Mouse (Mus musculus): ENCODE data around the gene Ehf. TPM values are rescaled to one million over a fixed set of nuclear protein-coding genes. Genes with fewer than 3 reads are reported as not detected.

The Ehf gene
- polyA plus RNA-seq, 1 experiment from 2014 or later, result 0.08 TPM

DNA sequence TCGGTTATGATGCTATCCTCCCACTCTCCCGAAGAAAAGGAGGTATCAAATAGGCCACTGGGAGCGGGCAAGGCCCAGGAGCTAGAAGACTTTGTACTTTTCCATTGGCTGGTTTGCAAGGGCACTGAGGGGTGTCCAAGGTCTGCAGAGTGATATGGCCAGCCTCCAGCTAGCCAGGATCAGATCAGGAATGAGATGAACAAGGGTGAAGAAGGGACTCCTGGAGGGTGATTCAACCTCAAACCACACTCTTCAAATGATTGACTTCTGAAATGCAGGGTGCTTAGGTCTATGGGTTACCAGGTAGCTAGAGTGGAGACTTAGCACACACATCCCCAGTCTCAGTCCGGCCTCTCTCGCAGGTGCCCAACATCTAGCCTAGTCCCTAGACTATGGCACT lies 9.3 kb downstream of the Ehf start:
- peaks cover 17% of the 10 kb centered on the region for H3K4me1 ChIP-seq (replicated peaks)
- no peak overlapping the region for H3K4me3 ChIP-seq (replicated peaks)
- 60% methylated on average over 5 of the region's 5 CpGs for WGBS (ENCODE audit: insufficient replicate concordance)
- H3K36me3 ChIP-seq, result no peaks in the 10 kb centered on the region
- H3K9ac ChIP-seq, result no peak overlapping the region
- ATAC-seq (ENCODE audit: low read depth), result no peak
- no peak for DNase-seq
- no peak overlapping the region for H3K4me2 ChIP-seq
- no peaks in the 10 kb centered on the region for H3K27me3 ChIP-seq
- no peaks in the 10 kb centered on the region for H3K9me3 ChIP-seq (replicated peaks)
- no peak overlapping the region for H3K27ac ChIP-seq

DNA sequence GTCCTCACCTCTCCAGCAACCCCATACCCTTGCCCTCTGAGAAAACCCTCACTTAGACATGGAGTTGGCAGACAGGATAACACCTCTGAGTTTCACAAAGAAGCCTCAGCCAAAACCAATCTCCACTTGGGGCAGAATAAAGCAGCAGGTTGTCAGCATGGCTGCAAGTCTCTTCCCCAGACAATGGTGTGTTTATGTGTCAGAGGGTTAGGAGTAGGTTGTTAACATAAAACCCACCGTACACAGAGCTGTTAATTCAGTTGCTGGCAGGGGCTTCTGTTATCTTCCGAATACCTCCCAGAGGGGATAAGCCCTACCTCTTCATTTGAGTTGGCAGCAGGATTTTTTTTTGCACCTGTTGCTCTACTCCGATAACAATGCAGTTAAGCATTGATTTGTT lies 9.9 kb downstream of the Ehf start:
- Histone ChIP-seq H3K4me3 (replicated peaks) (no peak overlapping the region), H3K36me3 (no peaks in the 10 kb centered on the region), H3K27me3 (no peaks in the 10 kb centered on the region), H3K27ac (no peak overlapping the region), H3K4me2 (no peak overlapping the region), H3K4me1 (replicated peaks) (peaks cover 11% of the 10 kb centered on the region), H3K9me3 (replicated peaks) (no peaks in the 10 kb centered on the region), H3K9ac (no peak overlapping the region)
- no peak for DNase-seq
- ATAC-seq (ENCODE audit: low read depth), result no peak
- 40% methylated on average over 3 of the region's 3 CpGs for WGBS (ENCODE audit: insufficient replicate concordance)

DNA sequence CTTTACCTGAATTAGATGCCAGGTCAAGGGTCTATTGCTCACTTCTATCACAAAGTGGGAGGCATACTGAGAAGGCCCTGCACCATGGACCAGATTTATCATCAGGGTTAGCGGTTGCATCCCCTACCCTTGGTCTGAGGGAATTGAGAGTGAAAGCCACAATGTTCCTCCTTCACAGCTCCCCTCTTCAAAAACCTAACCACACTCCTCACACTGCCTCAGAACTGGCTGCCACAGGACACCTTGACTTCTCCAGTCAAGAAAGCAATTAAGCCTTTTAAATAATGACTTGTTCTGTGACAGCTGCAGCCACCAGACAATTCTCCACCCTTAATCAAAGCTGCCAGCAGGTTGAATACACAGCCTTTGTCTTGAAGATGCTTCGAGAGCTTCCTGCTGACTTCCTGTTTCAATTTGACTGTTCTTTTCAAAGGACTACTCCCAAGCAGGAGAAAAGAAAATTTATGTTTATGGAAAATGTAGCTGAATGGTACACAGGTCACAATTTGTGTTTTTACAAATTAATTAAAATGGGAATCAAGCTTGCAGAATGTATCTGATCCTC lies 12.3 kb downstream of the Ehf start:
- peaks cover 4% of the 10 kb centered on the region; the same call in 1 of the 2 replicates for H3K27me3 ChIP-seq
- H3K9me3 ChIP-seq (replicated peaks), result no peaks in the 10 kb centered on the region
- no peak overlapping the region for H3K4me2 ChIP-seq
- WGBS (ENCODE audit: insufficient replicate concordance), result 31% methylated on average over 2 of the region's 2 CpGs
- H3K27ac ChIP-seq, result no peak overlapping the region
- H3K36me3 ChIP-seq, result no peaks in the 10 kb centered on the region
- ATAC-seq (ENCODE audit: low read depth) (no peak), DNase-seq (no peak)
- H3K4me1 ChIP-seq (replicated peaks), result peaks cover 3% of the 10 kb centered on the region; the same call in 1 of the 2 replicates
- H3K9ac ChIP-seq, result no peak overlapping the region
- H3K4me3 ChIP-seq (replicated peaks), result no peak overlapping the region

DNA sequence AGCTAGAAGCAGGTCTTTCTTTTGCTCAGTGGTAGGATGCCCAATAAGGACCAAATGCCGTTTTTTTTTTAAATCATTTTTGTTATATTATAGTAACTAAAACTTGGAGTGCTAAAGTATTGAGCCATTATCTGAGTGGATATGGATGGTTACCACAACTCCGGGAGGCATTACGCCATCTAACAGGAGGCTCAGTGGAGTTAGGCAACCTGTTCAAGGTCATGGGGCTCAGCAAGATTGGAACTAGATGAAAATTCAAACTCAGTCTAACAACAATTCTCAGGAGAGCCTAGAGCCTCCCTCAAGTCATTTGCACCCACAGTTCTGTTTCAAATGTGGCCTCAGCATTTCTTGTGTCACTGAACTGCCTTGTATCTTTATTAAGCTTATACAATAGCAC lies 12.9 kb downstream of the Ehf start:
- H3K9ac ChIP-seq, result no peak overlapping the region
- DNase-seq, result no peak
- no peak overlapping the region for H3K4me3 ChIP-seq (replicated peaks)
- no peak for ATAC-seq (ENCODE audit: low read depth)
- WGBS (ENCODE audit: insufficient replicate concordance), result 84% methylated on average over 3 of the region's 3 CpGs
- H3K4me1 ChIP-seq (replicated peaks), result peaks cover 3% of the 10 kb centered on the region; the same call in 1 of the 2 replicates
- H3K27me3 ChIP-seq, result peaks cover 4% of the 10 kb centered on the region; the same call in 1 of the 2 replicates
- no peaks in the 10 kb centered on the region for H3K36me3 ChIP-seq
- H3K27ac ChIP-seq, result no peak overlapping the region
- no peak overlapping the region for H3K4me2 ChIP-seq
- H3K9me3 ChIP-seq (replicated peaks), result no peaks in the 10 kb centered on the region

DNA sequence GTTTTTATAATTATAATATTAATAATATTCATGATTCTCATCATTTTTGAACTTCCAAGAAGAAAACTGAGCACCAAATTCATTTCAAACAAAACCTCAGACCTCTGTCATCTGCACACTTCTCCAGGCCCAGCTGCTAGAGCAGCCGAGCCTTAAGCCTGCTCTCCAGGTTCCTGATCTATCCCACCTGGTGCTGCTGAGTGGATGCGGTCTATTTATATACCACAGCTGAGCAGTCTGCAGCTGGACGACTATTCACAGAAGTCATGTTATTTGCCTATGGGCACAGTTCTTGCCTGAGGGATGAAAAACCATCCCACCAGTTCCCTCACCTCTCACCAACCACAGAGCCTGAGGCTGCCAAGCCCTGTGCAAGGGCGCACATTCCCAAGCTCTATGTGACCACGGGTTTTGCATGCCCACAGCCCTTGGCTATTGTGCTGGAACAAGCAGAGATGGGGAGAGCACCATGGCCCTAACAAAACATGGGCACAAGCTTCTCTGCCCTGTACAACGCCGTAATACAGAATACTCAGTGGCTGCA lies 13.6 kb downstream of the Ehf start:
- H3K4me3 ChIP-seq (replicated peaks), result no peak overlapping the region
- H3K9ac ChIP-seq, result no peak overlapping the region
- H3K27me3 ChIP-seq, result peaks cover 4% of the 10 kb centered on the region; the same call in 1 of the 2 replicates
- 62% methylated on average over 7 of the region's 7 CpGs for WGBS (ENCODE audit: insufficient replicate concordance)
- no peak overlapping the region for H3K27ac ChIP-seq
- H3K4me1 ChIP-seq (replicated peaks), result peaks cover 3% of the 10 kb centered on the region; the same call in 1 of the 2 replicates
- DNase-seq (no peak), ATAC-seq (ENCODE audit: low read depth) (no peak)
- H3K36me3 ChIP-seq, result no peaks in the 10 kb centered on the region
- H3K9me3 ChIP-seq (replicated peaks), result no peaks in the 10 kb centered on the region
- H3K4me2 ChIP-seq, result no peak overlapping the region

DNA sequence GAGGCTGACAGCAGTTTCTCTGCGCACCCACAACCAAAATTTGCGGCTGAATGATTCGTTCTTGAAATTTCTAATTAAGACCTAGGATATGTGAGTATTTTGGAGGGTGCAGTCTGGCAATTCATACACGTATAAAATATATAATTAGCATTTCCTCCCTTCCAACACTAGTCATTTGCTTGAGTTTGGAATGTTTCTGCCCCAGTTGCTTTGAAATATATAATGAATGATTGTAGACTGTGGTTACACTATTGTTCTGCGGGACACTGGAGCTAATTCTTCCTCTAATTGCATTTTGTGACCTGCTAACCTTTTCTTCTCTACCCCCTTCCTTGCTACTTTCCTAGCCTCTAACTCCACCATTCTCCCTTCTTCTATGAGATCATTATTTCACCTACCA lies 15.4 kb downstream of the Ehf start:
- no peak overlapping the region for H3K4me3 ChIP-seq (replicated peaks)
- H3K36me3 ChIP-seq, result no peaks in the 10 kb centered on the region
- no peak overlapping the region for H3K9ac ChIP-seq
- H3K4me1 ChIP-seq (replicated peaks), result no peaks in the 10 kb centered on the region
- no peak overlapping the region for H3K27ac ChIP-seq
- peaks cover 4% of the 10 kb centered on the region; the same call in 1 of the 2 replicates for H3K27me3 ChIP-seq
- no peak overlapping the region for H3K4me2 ChIP-seq
- DNase-seq (no peak), ATAC-seq (ENCODE audit: low read depth) (no peak)
- WGBS (ENCODE audit: insufficient replicate concordance), result 64% methylated on average over 5 of the region's 5 CpGs
- H3K9me3 ChIP-seq (replicated peaks), result no peaks in the 10 kb centered on the region

DNA sequence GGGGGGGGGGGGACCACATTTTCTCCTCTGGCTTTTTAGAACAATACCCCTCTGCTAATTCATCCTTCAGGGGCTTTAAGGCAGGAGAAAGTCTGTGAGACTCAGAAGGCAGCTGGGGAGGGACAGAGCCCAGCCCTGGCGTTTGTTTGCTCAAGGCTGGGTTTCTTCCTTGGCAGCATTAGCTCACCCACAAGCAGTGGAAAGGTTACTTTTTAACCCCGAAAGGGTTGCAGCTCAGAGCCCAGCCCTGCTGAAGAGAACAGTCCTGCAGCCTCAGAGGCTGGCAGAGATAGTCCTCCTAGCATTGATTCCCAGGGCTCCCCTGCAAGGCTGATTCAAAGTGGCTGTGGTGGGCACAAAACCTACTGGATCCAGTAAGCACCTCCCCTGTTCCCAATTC lies 17.5 kb downstream of the Ehf start:
- ATAC-seq (ENCODE audit: low read depth), result no peak

DNA sequence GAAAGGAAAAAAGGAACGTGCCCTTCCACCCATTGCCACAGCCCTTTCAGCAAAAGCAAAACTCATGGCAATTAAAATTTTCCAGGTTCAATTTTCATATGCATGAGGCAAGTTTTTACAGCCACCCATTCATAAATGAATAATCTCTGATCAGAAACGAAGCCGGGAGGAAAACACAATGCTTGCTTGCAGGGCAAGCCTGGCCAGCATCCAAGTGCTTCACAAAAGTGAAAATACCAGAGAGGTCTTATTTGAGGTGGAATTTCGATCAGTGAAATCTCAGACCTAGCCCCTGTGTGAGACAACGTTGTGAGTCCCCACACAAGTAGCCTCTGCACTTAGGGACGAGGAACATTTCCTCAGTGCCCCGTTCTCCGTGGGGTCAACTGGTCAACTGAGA lies 19.3 kb downstream of the Ehf start:
- Histone ChIP-seq H3K4me3 (replicated peaks) (no peak overlapping the region), H3K36me3 (no peaks in the 10 kb centered on the region), H3K4me2 (no peak overlapping the region), H3K9ac (no peak overlapping the region), H3K9me3 (replicated peaks) (no peaks in the 10 kb centered on the region), H3K4me1 (replicated peaks) (no peaks in the 10 kb centered on the region), H3K27me3 (peaks cover 4% of the 10 kb centered on the region; the same call in 1 of the 2 replicates), H3K27ac (no peak overlapping the region)
- 70% methylated on average over 8 of the region's 8 CpGs for WGBS (ENCODE audit: insufficient replicate concordance)
- DNase-seq (no peak), ATAC-seq (ENCODE audit: low read depth) (no peak)

More for the DNA sequence above, 17.5 kb downstream of the Ehf start:
- no peak for DNase-seq
- H3K9ac ChIP-seq, result no peak overlapping the region
- no peak overlapping the region for H3K4me2 ChIP-seq
- peaks cover 4% of the 10 kb centered on the region; the same call in 1 of the 2 replicates for H3K27me3 ChIP-seq
- no peaks in the 10 kb centered on the region for H3K36me3 ChIP-seq
- 47% methylated on average over 2 of the region's 2 CpGs for WGBS (ENCODE audit: insufficient replicate concordance)
- H3K27ac ChIP-seq, result no peak overlapping the region
- H3K4me3 ChIP-seq (replicated peaks), result no peak overlapping the region
- H3K4me1 ChIP-seq (replicated peaks), result no peaks in the 10 kb centered on the region
- no peaks in the 10 kb centered on the region for H3K9me3 ChIP-seq (replicated peaks)

DNA sequence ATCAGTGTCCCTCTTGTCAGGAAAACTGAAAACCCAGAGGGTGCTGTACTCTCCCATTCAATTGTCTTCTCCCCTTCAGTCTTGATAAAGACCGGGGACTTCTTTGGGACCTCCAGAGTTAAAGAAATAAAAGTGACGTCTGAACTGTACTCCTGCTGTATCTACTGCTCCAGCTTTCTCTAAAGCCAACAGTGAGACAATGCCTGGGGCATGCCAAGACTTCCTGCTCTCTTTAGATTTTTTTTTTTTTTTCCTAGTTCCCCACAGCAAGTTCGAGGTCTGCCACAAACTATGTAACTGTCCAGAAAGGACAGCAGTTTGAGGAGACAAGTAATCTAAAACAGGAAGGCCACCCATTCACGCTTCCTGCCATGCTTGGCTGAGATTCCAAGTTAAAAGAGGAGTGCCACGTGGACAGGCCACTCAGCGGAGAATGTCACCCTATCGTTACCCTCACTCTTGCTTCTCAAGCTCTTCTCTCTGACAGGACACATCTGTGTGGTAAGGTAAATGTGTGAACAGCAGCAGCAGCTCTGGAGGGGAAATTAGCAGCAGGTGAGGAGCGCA lies 20.8 kb downstream of the Ehf start:
- H3K9ac ChIP-seq, result no peak overlapping the region
- DNase-seq (no peak), ATAC-seq (ENCODE audit: low read depth) (no peak)
- H3K9me3 ChIP-seq (replicated peaks), result no peaks in the 10 kb centered on the region
- H3K4me3 ChIP-seq (replicated peaks), result no peak overlapping the region
- peaks cover under 1% of the 10 kb centered on the region; the same call in 1 of the 2 replicates for H3K27me3 ChIP-seq
- 18% methylated on average over 8 of the region's 8 CpGs for WGBS (ENCODE audit: insufficient replicate concordance)
- no peaks in the 10 kb centered on the region for H3K4me1 ChIP-seq (replicated peaks)
- no peaks in the 10 kb centered on the region for H3K36me3 ChIP-seq
- no peak overlapping the region for H3K27ac ChIP-seq
- no peak overlapping the region for H3K4me2 ChIP-seq

DNA sequence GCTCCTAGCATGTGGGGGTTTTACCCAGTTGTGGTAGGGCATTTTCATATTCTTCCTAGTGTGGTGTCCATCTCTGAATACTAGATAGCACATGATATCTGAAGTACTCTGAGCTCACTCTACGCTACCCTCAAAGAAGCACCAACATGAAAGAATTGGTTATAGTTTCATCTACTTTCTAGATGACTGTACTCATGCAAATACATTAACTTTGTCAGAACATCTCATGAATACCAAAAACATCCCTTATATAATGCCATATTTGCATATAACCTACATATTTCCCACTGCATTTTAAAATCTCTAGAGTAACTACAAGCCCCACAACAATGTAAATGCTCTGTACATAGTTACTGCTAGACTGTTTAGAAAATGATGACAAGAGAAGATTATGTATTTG lies 23.2 kb downstream of the Ehf start:
- H3K9me3 ChIP-seq (replicated peaks), result no peaks in the 10 kb centered on the region
- ATAC-seq (ENCODE audit: low read depth) (no peak), DNase-seq (no peak)
- H3K27me3 ChIP-seq, result no peaks in the 10 kb centered on the region
- no peaks in the 10 kb centered on the region for H3K36me3 ChIP-seq
- H3K4me3 ChIP-seq (replicated peaks), result no peak overlapping the region
- 81% methylated on average over 1 of the region's 1 CpGs for WGBS (ENCODE audit: insufficient replicate concordance)
- no peak overlapping the region for H3K9ac ChIP-seq
- H3K4me2 ChIP-seq, result no peak overlapping the region
- no peaks in the 10 kb centered on the region for H3K4me1 ChIP-seq (replicated peaks)
- no peak overlapping the region for H3K27ac ChIP-seq

DNA sequence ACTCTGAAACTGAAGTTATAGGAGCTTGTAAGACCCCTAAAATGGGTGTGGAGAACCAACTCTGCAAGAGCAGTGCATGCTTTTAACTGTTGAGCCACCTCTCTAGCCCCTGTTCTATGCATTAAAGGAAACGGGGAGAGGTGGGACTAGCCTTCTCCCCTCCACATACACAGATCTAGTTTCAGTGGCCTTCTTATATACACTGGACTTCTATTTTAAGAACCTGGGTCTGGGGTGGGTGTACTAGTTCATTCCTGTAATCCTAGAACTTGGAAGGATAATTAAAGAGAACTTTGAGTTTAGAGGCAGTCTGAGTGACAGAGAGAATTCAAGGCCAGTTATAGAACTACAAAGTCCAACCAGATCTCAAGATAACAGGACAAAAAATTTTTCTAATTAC lies 24.6 kb downstream of the Ehf start:
- Histone ChIP-seq H3K27me3 (no peaks in the 10 kb centered on the region), H3K9ac (no peak overlapping the region), H3K27ac (no peak overlapping the region), H3K4me3 (replicated peaks) (no peak overlapping the region), H3K4me2 (no peak overlapping the region), H3K4me1 (replicated peaks) (no peaks in the 10 kb centered on the region), H3K36me3 (no peaks in the 10 kb centered on the region), H3K9me3 (replicated peaks) (no peaks in the 10 kb centered on the region)
- DNase-seq (no peak), ATAC-seq (ENCODE audit: low read depth) (no peak)
- WGBS (ENCODE audit: insufficient replicate concordance), result 57% methylated on average over 1 of the region's 1 CpGs

DNA sequence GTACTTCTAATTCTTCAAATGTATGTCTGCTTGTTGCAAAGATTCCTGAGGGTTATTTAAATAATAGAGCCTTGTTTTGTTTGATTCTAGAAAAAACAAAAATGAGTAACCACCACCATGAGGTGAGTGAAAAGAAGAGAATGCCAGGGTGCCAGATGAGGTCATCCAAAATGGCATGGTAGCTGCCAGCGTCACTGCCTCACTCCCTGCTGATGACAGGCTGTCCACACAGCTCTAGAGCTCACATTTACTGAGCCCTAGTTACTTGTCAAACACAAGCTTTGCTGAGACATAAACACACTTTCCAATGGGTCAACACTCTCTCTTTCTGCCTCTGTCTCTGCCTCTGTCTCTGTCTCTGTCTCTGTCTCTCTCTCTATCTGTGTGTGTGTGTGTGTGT lies 25.3 kb downstream of the Ehf start:
- DNase-seq, result no peak
- H3K9ac ChIP-seq, result no peak overlapping the region
- H3K4me3 ChIP-seq (replicated peaks), result no peak overlapping the region
- H3K27me3 ChIP-seq, result no peaks in the 10 kb centered on the region
- H3K36me3 ChIP-seq, result no peaks in the 10 kb centered on the region
- WGBS (ENCODE audit: insufficient replicate concordance), result 59% methylated on average over 1 of the region's 1 CpGs
- no peak overlapping the region for H3K27ac ChIP-seq
- no peaks in the 10 kb centered on the region for H3K9me3 ChIP-seq (replicated peaks)
- H3K4me1 ChIP-seq (replicated peaks), result no peaks in the 10 kb centered on the region
- ATAC-seq (ENCODE audit: low read depth), result no peak
- no peak overlapping the region for H3K4me2 ChIP-seq
